Mouse (Mus musculus): ENCODE data around the gene Tprg. TPM values are rescaled to one million over a fixed set of nuclear protein-coding genes. Genes with fewer than 3 reads are reported as not detected.

Gene Tprg
- not detected for polyA plus RNA-seq (2017; shearing (Covaris generic))

GRCm38 (mm10) chr16:25286517-25286916 is at the start of gene Tprg:
Gene Tprg, plus strand, starts transcription at chr16:25286817.

Measured in naive thymus-derived CD4-positive, alpha-beta T cell, adult 5 months (primary cell).